Mouse (Mus musculus) layer of hippocampus, postnatal 36 days (tissue): ENCODE data around the gene Mta1. TPM values are rescaled to one million over a fixed set of nuclear protein-coding genes. Genes with fewer than 3 reads are reported as not detected.

ENCODE experiments used
- DNase-seq, 2 experiments: peaks; one replicate each; pipeline ENCODE4 v3.0.0; 2022
- total RNA-seq, 2 experiments: library from RNA; stranded (reverse); gene quantifications; 2 replicates each; pipeline ENCODE4 v1.2.3; 2021

The Mta1 gene
- total RNA-seq: 10 to 100 TPM; 69.1 to 77.8 TPM

DNA sequence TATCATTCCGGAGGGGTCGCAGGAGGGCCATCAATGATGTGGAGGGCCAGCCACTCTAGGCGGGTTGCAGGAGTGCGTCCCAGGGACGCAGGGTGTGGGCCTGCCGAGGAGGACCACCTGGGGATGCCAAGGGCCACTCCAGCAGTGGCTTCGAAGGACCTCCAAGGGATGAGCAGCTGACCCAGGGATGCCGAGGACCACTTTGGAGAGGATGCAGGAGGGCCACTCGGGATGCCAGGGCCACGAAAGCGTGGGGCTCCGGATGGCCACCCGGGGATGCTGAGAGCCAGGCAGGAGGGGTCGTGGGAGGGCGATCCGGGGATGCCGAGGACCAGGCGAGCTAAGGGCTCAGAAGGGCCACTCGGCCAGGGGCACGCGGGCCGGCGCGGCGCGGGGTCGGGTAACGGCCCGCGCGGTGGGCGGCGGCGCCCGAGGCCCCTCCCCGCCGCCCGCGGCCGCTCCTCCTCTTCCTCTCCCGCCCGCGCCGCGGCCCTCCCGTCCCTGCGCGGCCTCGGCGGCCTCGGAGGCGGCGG lies at the start of gene Mta1:
Mta1 (plus strand) TSS at position 530 of the 533 bp plus-strand sequence.
- no peak for DNase-seq

DNA sequence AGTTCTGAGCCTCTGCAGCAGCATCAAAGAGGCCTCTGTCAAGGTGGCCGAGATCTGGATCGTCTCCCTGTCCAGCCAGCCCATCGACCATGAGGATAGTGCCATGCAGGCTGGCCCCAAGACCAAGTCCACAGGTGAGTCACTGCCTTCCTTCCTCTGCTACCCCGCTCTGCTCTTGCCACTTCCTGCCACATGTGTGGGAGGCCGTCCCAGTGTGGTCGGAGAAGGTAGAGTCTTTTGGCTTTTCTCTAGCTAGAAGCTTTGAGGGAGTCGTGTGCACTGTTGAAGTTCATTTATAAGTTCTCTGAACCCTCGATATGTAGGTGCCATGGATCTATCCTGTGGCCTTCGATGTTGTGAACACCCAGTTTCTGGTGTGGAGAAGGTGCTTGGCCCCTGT lies 48.2 kb upstream of the Mta1 start:
- DNase-seq: no peak

DNA sequence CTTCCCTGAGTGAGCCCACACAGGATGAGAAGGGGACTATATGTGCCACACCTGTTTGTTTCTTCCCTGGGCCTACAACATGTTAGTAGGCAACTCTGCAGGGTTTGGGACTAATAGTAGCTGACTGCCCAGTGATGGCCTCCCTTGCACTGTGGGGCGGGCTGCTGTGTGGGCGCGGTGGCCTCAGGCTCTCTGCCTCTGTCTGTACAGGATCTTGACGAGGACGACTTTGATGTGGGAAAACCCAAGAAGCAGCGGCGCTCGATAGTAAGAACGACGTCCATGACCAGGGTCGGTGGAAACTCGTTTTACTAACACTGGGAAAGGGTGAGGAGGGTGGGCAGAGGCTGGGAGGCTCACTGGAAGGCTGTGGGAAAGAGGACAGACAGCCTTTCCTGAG lies 47.4 kb upstream of the Mta1 start:
- no peak for DNase-seq

DNA sequence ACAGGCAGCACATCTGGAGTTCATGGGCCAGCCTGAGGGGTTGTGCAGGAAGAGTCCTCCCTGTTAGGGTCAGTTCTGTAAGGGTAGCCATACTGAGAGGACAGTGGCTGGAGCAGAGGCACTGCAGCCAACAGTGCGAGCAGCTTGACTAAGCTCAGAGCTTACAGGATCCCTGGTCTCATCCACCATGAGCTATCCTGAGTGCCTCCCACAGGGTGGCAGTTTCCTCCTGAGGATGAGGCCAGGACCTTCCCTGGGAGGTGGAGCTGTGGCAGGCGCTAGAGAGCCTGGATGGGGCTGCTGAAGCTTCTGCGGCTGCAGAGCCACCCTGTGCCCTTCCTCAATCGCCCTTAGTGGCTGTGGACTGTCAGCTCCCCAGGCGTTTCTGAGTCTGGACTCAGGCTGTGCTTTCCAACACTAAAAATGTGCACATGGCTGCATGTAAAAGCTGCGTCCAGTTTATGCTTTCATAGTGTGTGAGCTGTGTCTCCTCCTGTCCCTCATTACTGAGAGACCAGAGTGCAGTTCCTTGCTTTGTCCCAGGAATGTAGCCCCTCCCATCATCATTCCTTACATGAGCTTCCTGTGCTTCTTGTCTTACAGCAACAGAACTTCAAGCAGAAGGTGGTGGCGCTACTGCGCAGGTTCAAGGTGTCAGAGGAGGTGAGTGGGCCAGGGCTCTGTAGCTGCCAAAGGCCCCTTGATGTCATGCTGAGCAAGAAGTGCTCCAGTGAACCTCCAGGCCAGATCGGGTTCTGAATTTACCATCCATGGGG lies 46.3 kb upstream of the Mta1 start:
- DNase-seq: no peak

DNA sequence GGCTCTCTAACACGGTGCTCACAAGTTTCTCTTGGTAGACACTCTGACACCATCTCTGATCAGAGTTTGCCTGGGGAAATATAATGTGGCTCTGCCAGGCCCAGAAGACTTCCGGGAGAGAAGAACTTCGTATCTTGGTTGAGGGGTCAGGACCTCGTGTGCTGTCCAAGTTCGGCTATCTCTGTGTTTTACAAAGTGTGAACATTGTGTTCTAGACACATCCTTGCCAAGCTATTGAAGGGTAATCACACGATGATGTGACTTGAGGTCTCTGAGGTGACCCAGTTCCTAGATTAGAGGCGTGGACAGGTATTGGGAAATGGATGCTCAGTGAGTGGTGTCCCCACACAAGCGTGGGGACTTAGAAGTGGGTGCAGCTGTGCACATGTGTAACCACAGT lies 42.0 kb upstream of the Mta1 start:
- DNase-seq: no peak

DNA sequence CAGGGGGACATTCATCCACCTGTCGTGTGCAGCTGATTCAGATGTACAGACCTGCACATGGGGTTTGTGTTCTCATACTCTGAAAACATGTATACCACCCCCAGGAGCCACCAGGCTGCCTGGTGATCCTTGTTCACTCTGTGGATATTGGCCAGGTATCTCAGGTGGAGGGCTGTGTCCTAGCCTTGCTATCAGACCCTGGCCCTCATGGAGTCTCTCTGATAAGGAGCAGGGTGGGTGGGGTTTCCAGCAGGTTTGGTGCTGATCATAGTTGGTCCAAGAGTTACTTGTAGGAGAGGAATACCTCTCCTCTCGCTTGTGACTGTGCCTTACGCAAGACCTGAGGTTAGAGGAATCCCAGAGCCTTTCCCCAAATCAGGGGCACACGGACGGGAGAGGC lies 37.9 kb upstream of the Mta1 start:
- DNase-seq: no peak

DNA sequence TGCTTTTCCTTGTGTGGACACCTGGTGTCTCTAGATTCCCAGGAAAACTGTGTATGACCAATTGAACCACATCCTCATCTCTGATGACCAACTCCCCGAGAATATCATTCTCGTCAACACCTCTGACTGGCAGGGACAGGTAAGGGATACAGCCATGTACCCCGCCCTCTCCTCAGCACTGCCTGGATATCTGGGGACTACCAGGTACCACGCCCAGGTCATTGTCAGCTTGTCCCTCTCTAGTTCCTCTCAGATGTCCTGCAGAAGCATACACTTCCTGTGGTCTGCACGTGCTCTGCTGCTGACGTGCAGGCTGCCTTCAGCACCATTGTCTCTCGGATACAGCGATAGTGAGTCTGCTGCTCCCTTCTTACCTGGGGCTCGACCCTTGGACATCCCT lies 36.5 kb upstream of the Mta1 start:
- no peak for DNase-seq

DNA sequence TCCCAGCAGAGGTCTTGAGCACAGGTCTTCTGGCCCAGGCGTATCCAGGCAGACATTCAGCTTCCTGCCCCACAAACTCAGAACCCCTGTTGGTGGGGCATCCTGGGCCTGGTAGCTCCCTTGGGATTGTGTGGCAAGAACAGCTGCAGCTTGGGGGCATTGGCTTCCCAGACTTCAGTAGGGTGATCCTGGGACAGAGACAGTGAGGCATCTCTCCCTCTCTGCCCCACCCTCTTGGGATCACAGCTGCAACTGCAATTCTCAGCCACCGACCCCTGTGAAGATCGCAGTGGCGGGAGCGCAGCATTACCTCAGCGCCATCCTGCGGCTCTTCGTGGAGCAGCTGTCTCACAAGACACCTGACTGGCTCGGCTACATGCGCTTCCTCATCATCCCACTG lies 35.9 kb upstream of the Mta1 start:
- no peak for DNase-seq

DNA sequence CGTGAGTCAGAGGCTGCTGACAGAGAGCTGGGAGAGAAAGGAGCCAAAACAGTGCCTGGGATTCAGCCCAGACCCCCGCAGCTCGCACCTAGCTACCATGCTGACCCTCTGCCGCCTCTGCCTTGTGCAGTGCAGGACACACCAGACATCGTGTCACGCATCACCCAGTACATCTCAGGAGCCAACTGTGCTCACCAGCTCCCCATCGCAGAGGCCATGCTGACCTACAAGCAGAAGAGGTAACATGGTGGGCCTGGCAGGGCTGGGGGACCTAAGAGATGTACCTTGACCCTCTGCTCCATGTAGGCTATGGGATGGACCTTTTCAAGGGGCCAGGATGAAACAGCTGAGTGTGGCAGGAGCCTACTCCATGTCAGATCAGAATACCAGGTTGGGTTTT lies 34.4 kb upstream of the Mta1 start:
- DNase-seq: no peak

DNA sequence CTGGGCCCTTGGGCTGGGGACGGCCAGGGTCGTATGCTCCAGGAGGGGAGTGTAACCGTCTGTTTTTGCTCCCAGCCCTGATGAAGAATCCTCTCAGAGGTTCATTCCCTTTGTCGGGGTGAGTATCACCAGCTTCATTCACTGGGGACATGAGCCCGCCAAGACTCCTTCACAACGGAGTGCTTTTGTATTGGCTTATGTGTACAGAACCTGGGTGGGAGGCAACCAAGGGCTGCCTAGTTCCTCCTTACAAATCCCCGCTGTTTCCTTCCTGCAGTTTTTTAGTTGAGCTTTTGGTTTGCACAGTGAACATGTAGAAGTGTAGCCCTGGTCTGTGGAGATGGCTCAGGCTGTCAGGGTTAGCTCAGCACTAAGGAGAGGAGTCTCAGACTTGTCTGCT lies 30.1 kb upstream of the Mta1 start:
- no peak for DNase-seq

DNA sequence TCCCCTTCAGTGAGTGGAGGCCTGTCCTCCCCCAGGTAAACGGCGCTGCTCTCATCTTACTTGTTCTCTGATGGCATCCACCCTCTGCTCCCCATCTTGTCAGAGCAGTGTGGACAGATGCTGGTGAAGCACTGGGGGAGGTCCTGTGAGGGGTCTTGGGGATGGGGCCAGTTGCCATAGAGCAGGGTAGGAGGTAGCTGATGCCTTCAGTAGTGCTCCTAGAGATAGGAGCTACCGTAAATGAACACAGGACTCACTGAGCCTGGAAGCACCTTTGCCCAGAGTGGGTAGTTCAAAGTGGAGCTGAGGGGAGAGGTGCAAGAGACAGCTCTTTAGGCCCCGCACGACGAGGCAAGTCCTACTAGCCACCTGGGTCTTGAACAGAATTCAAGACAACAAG lies 28.7 kb upstream of the Mta1 start:
- DNase-seq: no peak

DNA sequence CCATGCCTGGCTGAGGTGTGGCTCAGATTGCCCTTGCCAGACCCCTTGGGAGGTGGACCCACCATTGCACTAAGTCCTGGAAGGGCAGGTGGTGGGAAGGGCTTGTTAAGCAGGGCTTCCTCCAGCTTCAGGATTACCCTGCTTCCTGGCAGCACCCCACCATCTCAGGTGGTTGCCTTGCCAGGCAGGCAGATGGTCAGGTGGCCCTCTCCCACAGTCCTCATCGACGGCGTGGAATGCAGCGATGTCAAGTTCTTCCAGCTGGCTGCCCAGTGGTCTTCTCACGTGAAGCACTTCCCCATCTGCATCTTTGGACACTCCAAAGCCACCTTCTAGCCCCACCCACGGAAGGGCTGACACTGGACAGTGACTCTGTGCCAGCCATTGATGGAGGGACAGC lies 26.8 kb upstream of the Mta1 start:
- no peak for DNase-seq

DNA sequence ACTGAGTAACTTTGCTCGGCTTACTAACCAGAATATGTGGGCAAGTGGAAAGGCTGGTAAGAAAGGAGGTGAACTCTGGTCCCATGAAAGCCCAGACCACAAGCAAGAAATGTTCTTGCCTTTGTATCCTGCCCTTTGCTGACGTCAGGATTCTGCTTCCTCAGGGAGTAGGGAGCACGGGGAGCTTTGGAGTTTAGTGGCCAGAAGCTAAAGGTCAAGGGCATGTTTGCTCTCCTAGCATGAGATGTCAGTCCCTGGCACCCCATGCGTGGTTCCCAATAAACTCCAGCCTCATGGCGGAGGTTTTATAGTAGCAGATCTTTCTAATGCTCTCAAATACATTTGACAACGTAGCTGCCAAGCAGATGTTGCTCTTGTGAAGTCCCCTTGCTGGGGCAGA lies 26.3 kb upstream of the Mta1 start:
- DNase-seq: no peak

DNA sequence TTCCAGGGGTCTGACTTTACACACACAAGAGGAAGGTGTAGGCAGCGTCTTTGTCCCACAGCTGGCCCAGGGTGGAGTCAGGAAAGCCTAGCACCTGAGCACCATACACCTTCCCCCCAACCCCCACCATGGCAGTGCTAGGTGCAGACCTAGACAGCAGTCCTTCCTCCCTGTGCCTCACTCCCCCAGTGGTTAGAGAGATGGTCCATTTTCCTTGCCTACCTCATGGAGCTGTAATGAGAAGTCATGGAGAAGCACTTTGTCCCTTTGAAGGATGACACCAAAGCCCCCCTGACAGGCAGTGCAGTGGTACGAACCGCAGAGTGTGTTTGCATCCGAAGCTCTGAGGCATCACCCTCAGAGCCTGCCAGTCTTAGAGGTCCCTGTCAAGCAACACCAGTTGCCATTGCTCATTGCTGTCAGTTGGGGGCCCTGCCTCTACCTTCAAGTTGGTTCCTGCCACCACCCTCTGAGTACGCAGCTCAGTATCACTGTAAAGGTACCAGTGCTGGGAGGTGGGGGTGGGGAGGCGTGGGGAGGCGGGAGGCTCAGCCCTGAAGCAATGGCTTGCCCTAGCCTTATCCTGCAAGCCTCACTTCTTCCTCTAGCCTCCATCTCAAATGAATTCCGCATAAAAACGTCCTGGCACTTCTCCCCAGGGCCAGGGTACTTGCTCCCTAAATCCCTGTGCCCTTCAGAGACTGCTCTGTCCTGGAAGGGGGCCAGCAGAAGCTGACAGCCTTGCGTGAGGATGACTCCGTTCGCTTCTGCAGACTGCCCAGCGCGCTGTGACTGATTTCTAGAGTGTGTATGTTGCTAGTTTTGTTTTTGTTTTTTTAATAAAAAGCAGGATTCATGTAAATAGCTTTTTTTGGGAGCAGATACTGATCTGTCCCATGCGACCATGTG lies 24.4 kb upstream of the Mta1 start:
- no peak for DNase-seq

DNA sequence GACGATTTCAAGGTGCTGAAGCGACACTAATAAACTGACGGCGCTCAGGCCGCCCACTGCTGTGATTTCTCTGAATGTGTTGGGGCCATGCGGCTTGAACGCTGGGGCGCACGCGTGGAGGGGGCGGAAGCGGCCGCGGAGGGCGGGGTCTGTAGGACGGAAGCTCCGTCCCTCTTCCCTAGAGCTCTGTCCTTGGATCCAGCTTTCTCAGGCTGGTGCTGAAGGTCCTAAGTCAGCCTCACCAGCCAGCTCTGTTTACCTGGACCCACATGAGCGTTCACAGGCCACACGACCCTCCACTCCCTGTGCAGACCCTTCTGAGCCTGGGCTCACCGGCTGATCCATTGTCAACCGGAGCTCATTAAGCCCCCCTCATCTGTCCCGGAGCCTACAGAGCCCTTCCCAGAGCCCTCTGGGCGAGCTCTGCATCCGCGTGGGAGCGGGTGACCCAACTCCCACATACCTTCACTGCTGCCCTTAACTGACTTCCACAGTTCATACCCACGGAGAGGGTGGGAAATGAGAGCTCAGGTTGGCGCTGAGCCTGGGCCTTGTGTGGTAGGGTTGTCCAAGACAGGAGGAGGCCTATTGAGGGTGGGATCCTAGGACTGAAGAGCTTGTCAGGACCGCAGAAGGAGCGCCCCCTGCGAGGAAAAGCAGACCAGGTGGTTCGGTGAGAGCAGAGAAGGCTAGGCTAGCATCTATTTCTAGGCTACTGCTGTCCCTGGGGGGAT lies 23.6 kb upstream of the Mta1 start, which contains the start of gene Tex22:
Tex22 (plus strand) TSS at position 174 of the 734 bp plus-strand sequence.
- DNase-seq: peak; percentile 88

DNA sequence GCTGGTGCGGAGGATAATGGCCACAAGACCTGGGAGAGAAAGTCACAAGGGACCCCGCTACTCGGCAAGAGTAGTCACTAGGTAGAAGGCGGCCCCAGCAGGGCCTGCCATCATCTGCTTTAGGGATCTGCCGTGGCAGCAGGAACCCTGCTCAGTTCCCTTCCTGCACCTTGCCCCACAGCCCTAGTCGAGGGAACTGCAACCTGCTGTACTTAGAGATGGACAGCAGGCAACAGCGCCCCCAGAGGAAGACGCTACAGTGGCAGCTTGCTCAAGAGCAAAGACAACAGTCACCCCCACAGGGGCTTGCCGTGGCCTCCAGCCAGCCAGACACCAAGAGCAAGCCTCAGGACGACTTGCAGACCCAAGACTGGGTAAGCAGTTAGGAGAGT lies 23.0 kb upstream of the Mta1 start:
- DNase-seq: peak; percentile 84 to 85

DNA sequence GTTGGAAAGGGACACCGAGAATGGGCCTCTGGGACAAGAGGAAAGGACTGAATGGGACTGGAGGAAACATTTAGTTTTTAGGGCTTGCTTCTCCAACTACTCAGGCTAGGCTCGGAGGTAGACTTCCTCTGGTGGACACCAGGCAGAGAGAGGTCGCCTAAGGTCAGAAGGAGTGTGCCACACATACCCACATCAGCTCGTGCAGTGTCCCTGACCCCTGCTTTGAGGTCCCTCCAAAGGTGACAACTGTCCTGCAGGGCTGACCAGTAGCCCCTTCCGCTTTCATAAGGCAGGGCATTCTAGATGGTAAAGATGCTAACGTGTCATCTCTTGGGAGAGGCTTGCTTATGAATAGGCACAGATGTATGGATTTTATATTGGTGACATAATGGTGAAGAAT lies 22.6 kb upstream of the Mta1 start:
- DNase-seq: no peak

DNA sequence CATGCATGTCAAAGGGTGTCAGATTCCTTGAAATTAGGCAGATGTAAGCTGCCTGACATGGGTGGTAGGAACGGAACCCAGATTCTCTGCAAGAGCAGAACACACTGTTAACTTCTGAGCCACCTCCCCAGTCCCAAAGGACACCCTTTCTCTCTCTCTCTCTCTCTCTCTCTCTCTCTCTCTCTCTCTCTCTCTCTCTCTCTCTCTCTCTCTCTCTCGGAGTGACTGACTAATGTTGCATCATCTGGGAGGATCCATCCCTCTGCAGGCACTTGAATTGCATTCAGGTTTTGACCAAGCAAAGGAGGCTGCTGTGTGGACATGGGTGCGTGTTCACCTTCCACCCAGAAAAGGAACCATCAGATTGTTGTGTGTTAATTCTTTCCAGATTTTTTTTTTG lies 10.8 kb upstream of the Mta1 start:
- no peak for DNase-seq

DNA sequence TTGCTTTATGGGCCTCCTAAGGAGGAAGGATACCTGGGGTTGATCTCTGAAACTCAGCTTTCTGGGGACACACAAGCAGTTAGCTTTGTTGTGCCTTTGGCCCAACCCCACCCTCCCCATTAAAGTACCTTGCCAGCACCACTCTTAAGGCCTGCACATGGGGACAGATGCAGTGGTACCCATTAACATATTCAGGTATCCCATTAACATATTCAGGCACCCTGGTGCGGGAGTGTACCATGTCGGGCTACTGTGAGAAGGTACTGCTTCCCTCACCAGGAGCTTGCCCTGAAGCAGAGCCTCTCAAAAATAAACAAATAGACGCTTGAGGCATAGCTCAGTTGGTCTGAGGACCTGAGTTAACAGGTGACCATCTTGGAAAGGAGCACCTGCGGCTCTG lies 10.1 kb upstream of the Mta1 start:
- no peak for DNase-seq

DNA sequence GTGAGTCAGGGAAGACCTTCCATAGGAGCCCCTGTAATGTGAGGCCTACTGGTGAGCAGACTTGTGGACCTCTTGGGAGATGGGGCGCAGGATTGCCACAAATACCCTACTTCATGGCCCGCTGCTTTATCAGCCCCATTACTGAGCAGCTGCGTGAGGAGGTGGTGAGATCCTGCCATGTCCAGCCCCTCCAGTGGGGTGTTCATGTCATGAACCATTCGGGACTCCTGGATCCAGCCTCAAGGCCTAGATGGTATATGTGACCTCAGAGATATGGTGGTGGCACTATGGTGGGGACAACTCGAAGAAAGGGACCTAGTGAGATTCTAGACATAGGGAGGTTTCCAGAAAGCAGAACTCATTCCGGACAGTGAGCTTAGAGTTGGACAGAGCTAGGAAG lies 9.0 kb upstream of the Mta1 start:
- no peak for DNase-seq

DNA sequence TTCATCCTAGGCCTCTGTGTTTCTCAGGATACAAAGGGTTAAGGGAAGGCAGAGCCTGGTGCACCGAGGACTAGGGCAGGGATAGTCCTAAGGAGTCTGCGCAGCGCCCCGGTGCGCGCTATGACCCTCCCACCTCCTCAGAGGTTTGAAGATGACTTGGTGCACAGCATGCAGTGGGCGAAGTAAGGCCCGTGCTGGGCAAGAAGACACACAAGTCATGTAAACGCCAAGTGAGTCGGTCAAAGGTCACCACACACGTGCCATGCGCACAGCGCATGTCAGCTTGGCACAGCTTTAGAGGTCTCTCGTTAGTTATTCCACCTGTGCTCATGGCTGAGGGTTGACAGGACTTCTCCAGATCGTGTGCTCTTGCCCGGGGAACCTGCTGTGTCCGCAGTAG lies 8.0 kb upstream of the Mta1 start:
- no peak for DNase-seq

DNA sequence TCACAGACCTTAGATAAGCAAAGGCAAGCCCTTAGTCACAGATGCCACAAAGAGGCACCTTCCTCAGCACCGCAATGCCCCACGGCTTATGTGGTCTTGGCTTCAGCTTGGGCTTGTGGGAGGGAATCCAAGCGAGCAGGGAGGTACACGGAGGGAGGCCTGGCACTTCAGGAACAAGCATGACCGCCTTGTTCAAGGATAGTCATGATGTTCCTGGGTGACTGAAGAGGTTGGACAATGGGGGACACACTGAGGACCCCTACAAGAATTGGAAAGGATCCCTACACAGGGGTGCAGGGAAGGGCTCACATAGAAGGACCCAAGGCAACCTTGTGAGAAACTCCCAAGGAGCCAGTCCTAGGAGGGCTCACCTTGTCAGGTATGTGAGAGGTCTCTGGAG lies 1.0 kb upstream of the Mta1 start:
- no peak for DNase-seq
